Mouse (Mus musculus) kidney, postnatal 36 days (tissue): ENCODE data around the gene Nlgn1.

Source experiments
- DNase-seq, 2 experiments: peaks; one replicate each; pipeline ENCODE4 v3.0.0; 2021 to 2022; ENCODE audit warnings: mixed read lengths in 2 of 2

The Nlgn1 gene

DNA sequence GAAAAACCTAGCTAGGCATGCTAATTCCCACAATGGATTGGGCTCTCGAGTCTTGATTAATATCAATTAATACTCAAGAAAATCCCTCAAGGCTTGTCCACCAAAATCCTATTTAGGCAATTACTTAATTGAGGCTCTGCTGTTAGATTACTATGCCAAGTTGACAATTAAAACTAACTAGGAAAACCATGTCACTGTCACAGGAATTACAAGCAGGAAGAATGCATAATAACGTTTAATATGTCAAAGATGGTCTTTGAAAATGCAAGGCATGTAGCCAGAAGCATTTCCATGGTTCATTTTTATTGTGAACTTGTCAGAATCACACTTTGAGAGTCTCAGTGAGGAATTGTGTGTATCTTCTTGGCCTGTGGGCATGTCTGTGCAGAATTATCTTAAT is 289.3 kb downstream of the Nlgn1 start:
- DNase-seq, result no peak

GRCm38 (mm10) chr3:26039696-26040095 is 292.6 kb downstream of the Nlgn1 start:
- no peak for DNase-seq

- DNase-seq, result no peak
Measured at GRCm38 (mm10) chr3:26026025-26026424, 306.2 kb downstream of the Nlgn1 start.

DNA sequence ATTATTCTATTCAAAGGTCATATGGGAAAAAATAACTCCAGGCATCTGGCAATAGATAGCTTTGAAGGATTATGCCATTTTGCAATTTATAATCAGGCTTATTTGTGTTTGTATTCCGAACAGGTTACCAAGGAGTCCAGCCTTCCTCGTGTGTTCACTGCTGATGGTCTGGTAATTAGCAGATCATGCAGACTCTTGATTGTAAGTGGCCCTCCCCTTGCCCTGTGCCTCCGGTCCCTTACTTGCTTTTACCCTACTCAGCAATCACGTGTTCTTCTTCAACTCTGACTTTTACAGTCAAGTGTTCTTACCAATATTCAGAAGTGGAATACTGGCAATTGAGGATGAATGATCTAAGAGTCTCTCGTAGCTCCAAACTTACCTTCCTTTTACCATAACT is 309.0 kb downstream of the Nlgn1 start:
- DNase-seq, result no peak

DNA sequence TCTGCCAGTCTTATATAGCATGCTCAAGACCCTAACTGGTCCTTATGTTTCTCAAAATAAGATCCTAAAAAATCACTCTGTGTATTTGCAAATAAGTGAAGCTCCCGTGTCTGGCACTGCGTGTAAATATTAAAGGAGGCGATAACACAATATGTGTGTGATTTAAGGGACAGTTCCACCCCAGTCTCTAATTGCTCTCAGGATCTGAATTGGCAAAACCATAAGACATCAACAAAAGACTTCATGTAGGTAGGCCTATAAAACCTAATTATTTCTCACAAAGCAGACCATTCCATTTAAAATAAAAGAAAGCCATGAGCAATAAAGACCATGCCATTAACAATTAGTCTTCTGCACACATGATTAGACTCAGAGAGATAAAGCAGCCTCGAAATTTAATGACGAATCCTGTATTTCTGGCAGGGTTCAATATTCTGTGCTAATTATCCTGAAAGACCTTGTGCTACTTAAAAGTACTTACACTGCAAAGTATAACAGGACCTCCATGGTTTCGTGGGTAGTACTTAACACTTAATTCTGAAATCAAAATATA is 310.6 kb downstream of the Nlgn1 start:
- DNase-seq, result no peak

- DNase-seq, result no peak
Measured at GRCm38 (mm10) chr3:26011310-26012078, 320.8 kb downstream of the Nlgn1 start.

GRCm38 (mm10) chr3:26002863-26003608 is 329.2 kb downstream of the Nlgn1 start:
- DNase-seq, result no peak

DNA sequence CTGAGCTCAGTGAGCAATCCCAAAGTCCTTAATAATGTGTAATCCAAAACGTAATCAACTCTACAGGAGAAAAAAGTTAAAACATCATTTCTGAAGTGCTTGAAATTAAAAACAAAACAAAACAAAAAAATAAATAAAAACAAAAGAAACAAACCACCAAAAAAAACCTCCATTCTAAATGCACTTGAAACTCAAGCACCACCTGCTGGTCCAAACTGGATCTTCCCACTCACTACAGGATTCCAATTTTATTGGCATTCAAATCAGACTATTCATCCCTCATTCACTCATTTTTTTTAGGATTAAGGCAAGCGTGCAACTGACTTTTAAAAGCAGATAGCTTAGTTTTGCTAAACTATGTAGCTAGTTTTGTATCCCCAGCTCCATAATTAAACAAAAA is 329.9 kb downstream of the Nlgn1 start:
- DNase-seq, result peak in 1 of 2 experiments; percentile 8

DNA sequence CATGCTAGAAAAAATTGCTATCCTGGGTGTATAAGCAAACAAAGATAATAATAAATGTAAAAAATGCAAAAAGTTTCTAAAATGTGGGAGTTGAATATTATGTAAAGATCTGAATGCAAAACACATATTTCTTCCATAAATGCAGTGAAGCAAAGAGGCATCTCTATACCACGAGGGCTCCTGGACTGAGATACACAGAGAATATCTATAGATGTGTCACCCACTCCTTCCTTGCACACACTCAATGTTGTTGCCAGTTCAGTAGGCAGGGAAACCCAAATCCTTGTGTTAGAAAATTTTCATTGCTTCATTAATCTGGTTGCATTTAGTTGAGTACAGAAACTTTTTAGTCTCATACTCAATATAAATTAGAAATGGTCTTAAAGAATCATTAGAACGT is 364.7 kb downstream of the Nlgn1 start:
- DNase-seq, result no peak

DNA sequence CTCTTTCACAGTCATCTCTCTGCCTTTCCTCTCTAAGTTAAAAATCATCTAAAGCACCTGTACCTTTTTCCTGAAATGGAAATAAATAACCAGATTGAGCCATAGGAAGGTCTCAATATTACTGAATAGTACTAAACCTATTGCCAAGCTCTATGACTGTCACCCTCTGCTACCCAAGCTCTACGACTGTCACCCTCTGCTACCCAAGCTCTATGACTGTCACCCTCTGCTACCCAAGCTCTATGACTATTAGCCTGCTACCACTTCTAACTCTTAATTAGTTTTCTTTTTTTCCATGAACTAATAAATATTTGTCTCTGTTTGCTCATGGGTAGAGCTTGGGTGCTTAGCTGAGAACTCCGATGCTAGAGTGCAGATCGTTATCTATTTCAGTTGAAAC is 368.0 kb downstream of the Nlgn1 start:
- no peak for DNase-seq

GRCm38 (mm10) chr3:25963568-25963967 is 368.7 kb downstream of the Nlgn1 start:
- no peak for DNase-seq

DNA sequence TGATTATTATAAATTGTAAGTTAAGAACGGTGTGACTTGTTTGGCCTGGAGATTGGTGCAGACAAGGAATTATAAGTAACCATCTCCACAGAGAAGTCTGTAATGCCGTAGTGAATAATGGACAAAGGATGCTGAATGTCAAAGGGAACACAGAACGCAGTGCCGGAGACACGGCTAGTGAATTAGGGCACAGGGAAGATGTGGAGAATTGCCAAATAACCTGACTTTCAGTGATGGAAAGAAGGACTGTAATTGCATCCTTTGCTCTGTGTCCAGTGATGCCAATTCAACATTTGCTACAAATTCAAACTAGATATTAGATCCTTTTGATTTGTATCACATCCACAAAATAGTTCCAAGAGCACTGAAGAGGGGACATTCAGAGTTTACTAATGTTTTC is 415.7 kb downstream of the Nlgn1 start:
- DNase-seq, result no peak

DNA sequence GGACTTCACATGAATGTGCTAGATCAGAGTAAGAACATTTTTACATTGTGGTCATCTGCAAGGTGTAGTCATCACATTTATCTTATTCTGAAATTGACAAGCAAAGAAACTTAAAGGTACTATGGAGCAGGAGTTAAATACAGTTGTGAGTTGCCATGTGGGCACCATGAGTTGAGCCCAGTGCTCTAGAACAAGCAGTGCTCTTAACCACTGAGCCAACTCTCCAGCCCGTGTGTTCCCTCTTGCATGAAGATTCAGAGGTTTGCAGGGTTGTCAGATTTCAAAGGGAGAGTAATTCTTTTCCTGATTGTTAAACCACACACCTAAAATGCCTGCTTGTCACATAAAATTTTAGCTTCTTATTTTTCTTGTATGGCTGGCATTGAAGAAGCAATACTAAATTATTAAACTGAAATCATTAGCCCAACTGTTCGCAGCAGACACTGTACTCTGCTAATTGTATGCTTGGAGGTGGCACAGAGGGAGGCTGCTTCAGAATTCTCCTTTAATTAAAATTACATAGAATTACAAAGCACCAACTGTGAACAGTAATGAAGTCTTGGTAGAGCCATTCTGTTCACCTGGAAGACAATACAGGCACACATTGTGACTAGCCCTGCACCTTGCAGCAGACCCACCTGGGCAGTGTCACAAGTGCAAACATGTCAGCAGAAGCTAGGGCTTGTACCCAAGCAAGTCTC is 417.7 kb downstream of the Nlgn1 start:
- no peak for DNase-seq

DNA sequence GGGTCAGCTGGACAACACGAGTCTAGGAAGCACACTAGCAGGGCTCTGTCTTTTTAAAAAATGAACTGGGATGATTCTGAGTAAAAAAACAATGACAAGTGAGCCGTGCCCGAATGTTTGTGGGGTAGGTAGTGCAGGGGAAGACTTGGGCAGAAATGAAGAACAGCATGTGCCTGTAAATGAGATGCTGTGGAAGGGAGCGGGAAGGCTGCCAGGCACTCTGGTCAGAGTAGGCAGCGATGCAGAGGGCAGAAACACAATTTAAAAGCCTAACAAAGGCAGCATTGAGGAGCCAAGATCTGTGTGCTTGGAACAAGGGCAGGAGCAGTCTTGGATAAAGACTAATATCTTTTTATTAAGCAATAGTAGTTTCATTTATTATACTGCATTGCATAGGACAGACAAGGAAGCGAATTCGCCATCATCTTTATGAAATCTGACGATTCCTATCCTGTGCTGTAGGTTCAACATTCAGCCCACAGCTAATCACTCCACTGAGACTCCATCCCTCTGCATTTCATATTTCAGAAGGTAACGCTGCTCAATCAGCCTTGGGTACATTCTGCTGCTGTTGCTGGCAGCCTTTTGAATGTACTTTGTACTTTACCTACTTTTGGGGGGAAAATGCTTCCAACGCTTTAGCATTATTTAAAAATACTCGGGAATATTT is 429.0 kb downstream of the Nlgn1 start:
- DNase-seq, result no peak

- no peak for DNase-seq
Measured at GRCm38 (mm10) chr3:25897456-25897855, 434.8 kb downstream of the Nlgn1 start.

DNA sequence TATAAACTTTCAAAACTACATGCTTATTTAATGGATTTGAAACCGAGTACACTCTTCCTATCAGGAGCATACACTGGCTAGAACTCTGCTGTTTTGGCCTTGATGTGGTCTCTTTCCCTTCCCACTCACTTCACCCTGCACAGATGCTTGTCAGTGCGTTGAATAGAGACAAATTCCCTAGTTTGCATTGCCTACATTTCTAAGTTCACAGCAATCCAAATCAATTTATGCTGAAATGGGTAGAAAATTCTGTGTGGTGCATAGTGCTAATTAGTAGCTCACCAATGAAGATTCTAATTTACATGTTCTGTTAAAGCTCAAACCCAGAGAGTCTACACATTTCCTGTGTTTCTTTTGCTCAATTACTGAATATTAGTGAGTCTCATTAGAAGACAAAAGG is 447.5 kb downstream of the Nlgn1 start:
- DNase-seq, result no peak

DNA sequence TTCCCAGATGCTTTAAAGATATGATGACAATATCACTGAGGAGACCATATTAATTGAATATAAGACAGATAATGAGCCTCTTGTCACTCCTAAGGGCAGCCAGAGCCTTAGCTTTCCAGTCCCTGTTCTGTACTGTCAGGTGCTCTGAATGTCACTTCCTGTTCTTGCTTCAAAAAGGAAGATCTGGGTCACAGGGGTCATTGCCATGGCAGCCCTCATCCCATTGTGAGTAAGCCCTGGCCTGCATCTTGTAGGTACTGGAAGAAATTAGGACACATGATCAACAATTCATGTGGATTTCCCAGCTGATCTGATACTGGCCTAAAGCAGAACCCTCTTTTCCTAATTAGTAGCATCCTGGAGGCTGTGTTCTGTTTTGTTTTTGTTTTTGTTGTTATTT is 463.1 kb downstream of the Nlgn1 start:
- peak; percentile 3 for DNase-seq

- DNase-seq, result no peak
Measured at GRCm38 (mm10) chr3:25858384-25858783, 473.9 kb downstream of the Nlgn1 start.

- no peak for DNase-seq
Measured at GRCm38 (mm10) chr3:25844686-25845462, 487.4 kb downstream of the Nlgn1 start.

- no peak for DNase-seq
Measured at GRCm38 (mm10) chr3:25830237-25830636, 502.0 kb downstream of the Nlgn1 start.

DNA sequence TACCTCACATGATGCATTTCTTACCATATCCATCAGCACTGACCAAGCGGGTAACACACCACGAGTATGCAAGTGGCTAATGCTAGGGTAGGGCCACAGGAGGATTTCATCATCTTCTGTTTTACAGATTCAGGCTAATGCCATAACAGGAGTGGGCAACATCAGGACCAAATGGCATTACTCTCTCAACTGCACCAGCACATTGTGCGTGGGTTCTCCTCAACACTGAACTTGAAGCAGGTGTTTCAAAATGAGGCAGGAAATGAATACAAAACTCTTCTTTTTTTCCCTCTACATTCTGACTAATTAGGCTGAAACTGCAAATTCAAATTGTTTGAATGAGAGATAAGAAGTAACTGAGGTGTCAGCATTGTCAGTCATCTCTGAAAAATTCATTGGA is 518.9 kb downstream of the Nlgn1 start:
- no peak for DNase-seq

DNA sequence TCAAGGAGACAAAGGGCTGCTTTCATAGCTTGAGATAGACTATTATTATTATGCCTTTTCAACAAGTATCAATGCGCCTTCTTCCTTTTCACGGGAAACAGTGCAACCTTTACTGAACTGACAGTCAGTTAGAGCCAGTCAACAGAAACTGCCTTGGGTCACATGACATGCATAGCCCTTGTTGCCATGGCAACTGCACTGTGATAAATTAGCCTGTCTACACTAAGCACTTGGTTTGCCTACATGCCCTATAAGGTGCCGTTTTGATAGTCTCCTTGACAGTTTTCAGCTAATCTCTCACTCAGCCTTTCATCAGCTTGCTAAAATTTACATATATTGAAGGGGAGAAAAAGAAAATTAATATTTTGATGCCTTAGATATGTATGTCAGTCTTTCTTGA is 524.7 kb downstream of the Nlgn1 start:
- DNase-seq, result peak in 1 of 2 experiments; percentile 1
